Mouse (Mus musculus): ENCODE data around the gene Bbox1.

Gene Bbox1

DNA sequence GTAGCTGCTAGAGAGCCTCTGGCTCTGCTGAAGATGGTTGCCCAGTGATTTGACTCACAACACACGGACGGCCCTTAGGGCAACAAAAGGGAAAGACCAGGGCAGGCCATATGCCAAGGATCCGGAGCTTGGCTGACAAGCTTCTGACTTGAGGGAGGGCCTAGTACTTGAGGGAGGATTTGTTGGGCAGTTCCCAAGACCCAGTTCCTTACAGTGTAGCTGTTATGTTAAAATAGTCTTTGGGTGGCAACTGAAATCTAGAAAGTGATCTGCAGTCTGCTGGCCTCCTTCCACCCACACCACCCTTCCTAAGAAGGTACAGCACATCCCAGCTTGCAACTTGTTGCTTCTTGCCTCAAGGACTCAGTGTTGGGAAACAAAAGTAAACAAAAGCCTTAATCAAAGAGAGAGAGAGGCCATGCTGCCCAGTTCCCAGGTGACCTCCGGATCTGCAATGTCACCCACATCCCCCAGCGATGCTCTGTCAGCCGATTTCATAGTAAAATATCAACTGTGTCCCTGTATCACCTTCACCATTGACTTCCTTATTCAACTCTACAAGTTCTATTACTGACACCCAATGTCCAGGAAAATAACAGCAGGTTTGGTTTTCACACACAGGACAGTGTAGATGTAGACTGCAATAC lies at the start of gene Bbox1:
TSS of gene Bbox1 (minus strand) at position 52 of the 647 bp plus-strand sequence.
- DNase-seq, result no peak

DNA sequence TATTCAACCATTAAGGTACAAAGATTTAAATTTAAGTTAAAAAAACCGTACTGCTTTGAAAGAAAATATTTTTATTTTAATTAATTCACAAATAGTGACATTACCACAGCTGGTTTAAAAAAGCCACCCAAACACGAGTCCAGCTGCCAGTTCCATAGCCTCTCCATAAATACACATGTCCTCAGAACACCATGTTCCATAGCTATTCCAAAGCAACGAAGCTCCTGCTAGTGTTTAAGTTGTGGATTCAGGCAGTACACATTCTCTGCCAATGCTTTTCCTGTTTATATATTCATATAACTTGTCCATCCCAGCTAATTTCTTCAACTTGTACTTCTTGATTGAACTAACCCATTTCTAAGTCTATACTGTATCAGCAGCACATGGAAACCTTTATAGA lies 49.5 kb upstream of the Bbox1 start:
- no peak for DNase-seq

DNA sequence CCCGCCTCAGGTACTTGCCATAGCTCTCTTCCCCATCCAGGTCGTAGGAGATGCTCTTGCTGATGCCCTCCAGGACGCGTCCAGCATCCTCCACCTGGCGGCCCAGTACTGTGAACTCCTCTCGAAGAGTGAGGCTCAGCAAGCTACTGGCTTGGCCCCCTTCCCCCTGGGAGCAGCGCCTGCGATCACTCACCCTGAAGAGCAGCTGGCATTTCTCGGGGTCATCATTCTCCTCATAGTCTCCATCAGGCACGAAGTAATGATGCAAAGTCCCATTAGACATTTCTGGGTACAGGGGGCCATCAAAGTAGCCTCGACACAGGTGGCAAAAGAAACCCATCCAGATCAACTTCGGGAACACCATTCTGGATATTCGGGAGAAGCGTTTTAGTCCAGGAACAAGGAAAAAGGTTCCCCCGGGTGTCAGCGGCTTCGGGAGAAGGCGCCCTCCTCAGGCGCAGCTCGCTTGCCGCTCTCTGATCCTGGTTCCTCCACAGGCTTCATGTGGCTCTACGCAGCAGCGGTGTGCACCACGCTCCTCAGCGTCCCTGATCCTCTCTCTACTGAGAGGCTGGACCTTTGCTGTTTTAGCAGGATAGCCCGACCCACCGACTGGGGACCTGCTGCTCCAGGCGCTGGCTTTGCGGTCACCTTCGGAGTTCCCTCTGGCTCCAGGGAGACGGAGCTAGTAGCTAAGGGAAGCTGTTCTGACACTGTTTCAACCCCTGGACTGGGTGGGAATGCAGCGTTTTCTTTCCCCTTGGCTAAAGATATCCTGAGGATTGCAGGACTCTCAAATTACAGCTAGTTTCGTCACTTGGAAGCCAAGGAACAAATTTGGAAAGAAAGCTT lies 48.3 kb upstream of the Bbox1 start, which contains the start of gene Fibin:
TSS of gene Fibin (minus strand) at position 752 of the 852 bp plus-strand sequence.
- peak; percentile 58 for DNase-seq

DNA sequence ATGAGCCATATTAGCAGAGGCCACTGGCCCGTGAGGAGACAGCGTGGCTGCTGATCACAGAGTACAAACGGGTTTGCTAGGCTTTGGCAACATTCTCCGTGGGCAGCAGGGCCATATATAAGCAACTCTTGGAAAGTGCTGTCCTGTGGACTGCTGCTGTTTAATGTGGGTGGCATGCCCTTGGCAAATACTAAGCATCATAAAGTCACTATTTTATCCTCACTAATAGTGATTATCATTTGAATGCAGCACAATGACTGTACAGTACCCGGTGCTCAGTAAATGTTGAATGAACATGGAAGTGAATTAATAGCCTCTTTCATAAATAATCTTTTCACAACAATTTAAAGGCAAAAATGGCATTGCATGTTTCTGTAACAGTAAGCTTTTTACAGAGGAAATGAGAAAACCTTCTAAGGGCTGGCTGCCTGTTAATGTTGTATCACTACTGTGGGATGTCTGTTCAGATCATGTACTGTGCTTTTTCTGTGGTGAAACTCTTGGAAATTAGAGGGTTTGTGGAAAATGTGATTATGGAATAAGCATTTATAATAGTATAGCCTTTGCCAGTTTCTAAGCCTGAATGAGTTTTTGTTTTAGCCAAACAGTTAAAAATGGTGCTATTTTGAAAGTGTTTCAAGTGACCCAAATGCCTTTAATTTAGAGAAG lies 39.1 kb upstream of the Bbox1 start:
- no peak for DNase-seq

DNA sequence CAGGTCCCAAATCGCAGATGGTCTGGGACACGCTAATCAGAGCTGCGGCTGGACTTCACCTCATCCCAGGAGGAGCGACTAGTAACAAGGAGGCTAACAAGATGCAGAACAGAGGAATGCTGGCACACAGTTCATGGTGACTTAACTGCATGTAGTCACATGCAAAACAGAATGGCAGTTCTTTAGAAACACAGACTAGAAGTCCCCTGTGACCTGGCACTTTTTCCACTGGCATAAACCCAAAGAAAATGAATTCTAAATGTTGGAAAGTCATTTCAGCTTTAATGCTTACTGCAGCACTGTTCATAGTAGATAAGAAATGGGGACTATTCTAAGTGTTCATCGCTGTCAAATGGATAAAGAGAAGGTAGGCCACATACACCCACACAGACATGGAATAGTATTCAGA lies 37.5 kb upstream of the Bbox1 start:
- DNase-seq, result no peak

DNA sequence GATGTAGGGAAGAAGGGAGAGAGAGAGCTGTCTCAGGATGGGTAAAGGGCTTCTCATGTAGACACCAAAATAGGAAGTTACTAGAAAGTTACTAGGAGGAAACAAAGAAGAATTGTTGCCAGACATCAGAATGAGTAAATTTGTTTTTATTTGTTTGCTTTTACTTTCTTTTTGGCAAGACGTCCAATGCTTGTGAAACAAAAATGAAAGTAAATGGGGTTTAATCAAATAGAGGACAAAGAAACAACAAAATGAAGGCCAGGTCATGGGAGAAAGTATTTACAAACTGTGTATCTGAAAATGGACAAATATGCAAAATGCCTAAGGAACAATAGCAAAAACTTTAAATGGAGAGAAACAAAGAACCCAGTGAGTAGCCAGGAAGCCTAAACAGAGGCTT lies 37.0 kb upstream of the Bbox1 start:
- DNase-seq, result no peak

DNA sequence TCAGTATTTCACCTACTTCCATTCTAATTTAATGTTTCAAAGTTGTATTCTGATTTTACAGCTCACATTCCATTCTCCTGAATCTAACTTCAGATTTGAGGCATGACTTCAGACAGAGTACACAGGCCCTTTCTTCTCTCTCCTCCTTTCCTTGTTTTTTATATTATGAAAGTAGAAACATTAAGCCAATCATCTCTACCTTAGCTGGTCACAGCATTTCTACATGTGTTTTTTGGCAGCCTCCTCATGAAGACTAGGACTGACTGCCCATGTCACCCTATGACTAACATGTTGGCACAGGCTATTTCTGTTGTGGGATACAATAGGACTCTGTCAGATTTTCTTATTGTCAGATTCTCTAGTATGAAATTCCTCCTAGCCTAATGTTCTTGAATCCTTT lies 14.6 kb upstream of the Bbox1 start:
- DNase-seq, result no peak

DNA sequence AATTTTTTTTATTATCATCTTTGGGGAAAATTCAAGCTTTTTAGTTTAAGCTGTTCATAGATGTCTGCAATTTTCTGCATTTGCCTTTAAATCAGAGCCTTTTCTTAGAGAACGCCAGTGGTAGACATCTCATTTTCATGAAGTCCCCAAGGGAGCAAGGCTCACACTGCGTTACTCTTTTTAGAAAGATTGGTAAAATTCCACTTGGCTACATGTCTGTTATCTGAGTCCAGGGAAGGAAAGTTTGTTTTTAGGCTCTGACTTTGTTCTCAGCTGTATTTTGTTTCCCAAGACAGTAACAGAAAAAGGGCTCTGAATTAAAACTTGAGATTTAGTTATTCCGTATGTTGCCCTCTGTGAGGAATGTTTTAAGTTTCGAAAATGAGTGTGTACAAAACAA lies 5.6 kb upstream of the Bbox1 start:
- DNase-seq, result no peak

DNA sequence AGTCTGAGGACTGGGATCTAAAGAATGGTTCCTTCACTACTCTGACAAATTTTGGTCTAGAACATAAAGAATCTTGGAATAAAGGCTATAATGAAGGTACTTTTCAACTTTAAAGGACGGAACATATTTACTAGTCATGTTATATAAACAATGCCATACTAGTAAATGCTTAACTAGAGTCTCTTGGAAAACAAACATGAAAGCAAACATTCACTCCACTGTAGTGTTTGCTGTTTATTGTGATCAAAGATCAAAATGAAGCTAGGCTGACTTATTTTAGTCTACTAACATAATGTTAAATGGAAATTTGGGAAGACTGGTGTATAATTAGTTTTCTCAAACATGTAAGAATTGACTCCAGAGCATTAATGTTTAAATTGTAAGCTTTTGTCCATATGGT lies 4.9 kb upstream of the Bbox1 start:
- DNase-seq, result no peak

DNA sequence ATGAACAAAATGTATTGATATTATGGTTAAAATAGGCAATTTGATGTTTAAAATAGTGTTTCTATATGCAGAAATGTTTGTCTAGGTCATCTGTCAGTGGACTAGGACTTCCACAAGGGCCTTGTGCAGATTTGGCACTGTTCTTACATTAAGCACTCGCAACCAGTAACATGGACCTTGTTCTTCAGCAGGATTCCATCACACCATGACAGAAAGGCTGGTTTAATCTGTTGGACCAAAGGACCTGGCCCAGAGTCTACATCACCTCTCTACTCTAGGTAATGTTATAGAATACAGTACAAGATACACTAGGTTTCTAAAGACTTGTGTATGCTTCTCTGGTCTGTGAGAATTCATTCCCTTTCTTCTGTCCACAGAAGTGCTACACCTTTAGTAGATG lies 4.4 kb upstream of the Bbox1 start:
- DNase-seq, result no peak

DNA sequence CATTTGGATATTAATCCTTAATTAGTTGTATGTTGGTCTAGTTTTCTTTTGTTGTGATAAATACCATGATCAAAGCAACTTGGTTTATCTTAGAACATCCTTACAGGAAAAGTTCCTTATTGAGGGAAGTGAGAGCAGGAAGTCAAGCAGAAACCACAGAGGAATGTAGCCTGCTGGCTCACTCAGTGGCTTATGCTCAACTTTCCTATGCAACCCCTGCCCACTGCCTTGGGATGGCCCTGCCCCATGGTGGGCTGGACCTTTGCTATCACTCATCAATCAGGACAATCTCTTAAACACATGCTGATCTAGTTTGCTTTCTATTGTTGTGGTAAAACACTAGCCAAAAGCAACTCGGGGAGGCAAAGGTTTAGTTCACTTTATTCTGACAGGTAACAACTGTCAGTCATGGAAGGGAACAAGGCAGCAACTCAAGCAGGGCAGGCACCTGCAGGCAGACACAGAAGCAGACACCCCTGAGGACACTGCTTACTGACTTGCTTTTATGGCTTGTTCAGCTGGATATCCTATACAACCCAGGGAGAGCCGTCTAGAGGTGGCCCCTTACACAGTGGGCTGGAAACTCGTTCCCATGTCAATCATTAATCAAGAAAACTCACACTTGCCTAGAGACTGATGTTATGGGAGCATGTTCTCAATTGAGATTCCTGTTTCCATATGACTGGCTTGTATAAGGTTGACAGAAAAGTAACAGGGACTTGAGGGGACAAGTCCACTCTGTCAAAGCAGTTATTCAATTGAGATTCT lies 1.9 kb upstream of the Bbox1 start:
- no peak for DNase-seq

DNA sequence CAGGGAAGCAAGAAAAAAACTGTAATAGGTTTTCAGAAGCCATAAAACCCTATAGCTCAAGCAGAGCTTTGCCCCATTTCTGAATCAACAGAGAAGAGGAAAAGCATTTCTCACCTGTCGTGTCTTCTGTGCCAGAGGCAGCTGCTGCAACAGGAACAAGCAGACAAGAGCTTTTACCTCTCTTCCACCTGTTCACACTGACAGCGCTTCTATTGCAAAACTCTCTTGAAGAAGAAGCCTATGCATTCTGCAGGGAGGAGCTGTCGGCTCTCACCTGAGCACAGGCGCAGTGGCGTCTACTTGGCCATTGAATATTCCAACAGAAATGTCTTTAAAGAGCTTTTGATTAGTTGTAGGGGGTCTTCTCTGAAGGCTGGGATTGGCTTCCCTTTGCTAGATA lies 286 bp downstream of the Bbox1 start:
- no peak for DNase-seq

DNA sequence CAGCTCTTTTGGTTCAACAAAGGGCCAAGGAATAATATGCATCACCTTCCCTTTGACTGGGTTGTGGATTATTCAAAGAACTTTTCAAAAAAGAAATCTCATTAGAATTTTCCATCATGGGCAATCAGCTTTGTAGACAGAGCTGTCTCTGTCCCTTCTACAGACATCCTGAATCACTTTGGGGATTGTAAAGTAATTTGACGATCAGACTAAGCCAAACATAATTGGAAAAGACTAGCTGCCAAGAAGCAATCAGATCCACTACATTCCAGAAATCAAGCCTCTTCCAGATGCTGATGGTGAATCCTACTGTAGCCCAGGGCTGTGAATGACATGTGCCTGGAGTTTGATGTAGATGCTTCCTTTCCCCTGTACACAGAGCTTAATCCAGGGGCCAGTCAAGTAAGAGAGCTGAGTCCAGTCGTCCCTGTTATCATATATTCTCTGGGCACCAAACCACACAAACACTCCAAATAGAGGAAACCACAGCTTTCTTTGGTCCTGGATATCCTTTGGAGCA lies 995 bp downstream of the Bbox1 start:
- no peak for DNase-seq

DNA sequence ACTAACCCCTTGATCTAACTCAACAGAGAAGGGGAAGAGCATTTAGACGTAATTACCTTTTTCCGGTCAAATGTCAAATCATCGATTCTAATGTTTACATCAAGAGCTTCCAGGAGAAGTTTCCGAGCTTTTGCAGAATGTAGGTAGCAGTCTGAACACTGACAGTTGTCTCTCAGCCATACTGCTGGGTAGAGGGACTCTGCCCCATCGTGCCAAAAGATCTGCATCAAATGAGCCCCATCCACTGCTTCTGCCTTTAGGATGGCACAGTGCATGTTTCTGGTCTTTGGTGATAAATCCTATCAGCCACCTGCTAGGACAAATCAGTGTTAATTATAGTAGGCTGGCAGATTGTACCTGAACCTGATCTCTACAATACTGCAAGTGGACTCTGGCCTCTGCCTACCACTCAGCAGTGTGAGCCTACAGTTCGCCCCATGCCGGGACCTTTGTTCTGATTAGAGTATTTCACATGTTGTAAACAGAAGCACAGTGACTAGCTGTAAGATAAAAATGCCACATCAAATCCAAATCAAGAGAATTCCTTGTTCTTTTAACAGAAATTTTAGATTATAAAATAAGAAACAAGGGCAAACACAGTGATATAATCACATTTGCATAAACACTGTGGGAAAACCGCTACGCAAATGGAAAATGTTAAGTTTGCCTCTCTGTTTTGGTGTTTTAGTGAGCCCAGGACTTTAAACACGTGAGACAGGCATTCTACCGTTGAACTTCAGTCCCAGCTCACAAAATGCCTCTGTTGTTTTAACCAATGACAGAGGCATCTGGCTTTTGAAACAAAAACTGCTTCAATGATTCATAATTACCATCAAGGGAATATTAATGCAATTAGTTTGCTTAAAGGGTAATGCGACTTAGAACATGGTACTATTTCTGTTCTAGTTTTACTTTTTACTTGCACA lies 8.7 kb downstream of the Bbox1 start:
- no peak for DNase-seq

DNA sequence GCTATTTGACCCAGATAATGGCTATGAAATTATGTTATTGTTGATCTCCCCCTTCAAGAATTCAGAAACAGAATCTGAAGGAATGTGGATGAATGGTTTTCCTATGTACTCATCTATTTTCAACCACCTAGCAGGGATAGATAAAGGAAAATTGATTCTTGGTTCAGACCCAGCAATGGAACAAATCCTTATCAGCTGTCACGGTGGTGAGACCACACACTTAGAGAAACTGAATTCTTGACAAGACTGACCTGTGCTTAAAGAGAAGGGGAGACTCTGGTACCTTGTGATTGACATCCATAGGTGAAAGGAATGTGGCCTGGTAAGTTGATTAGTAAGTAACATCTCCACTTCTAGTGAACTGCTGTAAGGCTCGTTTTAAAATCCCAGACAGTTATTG lies 12.1 kb downstream of the Bbox1 start:
- no peak for DNase-seq

DNA sequence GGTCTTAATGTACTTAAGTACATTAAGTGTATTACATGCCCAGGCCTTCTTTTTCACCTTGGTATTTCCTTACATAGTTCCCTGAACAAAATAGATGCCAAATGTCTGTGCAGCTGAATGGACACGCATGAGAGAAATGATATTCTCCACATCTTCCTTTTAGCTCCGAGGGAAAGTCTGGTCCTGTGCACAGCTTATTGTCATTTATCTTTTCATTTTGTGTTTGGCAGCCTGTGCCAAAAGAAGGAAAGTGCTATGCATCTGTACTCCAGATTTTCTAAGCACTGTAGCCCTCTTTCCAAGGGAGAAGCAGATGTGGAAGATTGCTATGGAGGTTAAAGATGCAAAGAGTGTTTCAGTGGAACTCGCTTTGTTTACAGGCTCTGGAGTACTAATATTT lies 13.0 kb downstream of the Bbox1 start:
- DNase-seq, result no peak

DNA sequence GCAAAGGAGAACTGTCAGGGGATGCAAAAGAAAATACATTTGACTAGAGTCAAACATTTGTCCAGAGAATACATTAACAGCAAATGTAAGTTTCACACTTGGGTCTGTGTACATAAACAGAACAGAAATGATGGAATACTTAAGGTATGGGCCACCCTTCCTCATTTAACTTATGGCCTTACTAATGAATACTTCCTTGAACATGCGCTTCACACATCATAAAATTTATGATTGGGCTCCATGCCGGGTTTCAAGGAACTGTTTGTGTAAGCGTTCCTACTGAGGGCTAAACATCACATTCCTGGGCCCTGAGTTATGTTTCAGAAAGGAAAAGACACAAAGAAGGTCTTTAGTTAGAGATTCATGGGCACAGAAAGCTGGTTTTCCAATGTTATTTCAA lies 19.4 kb downstream of the Bbox1 start:
- no peak for DNase-seq

DNA sequence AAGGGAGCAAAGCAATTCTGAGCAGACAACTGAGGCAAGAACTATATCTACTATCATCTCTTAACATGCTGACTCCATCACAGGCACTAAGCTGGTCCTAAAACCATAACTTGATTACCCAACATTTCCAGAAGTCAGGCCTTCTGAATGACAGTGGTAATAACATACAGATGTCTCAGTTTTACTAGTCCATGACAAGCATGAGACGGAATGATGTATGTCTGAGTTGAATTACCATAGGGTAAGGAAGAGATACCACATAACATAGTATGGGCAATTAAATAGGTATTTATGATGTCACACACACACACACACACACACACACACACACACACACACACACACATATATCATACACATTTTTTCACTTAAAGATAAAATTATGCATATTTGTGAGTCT lies 26.4 kb downstream of the Bbox1 start:
- DNase-seq, result no peak

DNA sequence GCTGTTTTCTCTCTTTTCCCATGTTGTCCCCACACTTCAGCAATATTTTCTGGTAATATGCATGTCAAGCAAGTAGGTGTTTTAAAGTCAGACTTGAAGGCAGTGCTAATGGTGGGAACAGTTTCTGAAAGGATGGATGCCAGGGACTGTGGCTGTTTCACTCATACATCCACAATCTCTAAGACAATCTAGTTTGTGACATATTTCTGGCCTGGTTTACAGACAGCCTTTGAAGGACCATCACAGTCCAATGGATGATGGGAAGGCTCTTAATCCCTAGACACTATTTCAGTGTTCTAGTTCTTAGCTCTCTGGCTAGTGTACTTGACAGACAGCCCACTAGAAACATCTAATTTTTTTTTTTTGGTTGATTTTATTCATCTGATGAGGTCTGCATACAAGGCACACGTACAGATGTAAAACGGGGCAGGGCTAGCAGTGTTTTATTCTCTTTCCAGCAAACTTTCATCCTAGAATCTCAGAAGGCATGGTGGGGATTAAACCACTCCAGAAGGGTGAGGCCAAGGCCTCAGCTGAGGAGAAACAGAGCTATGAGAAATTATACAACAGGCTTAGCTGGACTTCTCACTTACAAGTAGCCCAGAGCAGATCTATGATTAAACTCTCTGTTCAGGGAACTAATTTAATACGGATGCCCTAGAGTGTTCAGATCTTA lies 28.4 kb downstream of the Bbox1 start:
- no peak for DNase-seq

DNA sequence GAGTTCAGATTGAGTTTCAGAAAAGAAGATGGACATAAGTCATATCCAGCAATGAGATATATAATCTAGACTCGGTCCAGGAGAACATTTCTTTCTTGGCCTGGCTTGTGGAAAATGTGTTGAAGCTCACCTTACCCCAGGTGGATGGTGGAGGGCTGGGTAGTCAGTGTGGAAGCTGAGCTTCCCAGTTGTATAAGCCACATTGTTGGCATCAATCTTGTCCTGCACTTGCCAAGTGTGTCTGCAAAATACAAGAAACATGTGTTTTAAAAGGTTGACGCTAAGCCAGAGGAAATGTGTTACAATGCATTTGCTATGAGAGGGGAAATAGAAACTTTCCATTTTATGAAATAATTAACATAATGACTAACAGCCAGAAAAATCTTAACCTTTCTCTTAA lies 38.9 kb downstream of the Bbox1 start:
- no peak for DNase-seq

DNA sequence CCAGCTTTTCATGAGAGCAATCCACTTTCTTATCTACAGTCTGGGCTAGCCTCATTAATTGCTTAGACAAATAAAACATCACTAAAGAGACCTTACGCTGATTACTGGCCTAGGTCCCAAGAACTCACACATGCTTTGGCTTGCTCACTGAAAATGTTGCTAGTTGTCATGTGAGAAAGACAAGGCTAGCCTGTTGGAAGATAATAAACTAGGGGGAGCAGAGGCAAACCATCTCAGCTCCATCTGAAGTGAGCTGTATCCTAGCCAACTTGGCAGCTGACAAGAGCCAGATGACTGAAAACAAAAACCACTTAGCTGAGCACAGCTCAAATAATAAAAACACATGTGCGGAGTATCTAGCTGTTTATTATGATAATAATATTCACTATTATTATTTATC lies 40.2 kb downstream of the Bbox1 start:
- no peak for DNase-seq

Data from retina, postnatal 1 day (tissue).